Mouse (Mus musculus) kidney, embryonic 15.5 days (tissue): ENCODE measurements around the gene Adam22. TPM values are rescaled to one million over a fixed set of nuclear protein-coding genes. Genes with fewer than 3 reads are reported as not detected.
"Not testable (repeated sequence)": the region's sequence is repeated elsewhere in the genome, so short reads cannot be mapped to it uniquely, and the experiment has no call there.

Source experiments
- ATAC-seq: fragments of 200-750 bp; cut with Nextera tagmentation; replicated peaks from 2 replicates; pipeline ENCODE4 v1.8.0; 2017; ENCODE audit warnings: moderate TSS enrichment; ENCODE audit not compliant: low FRiP score
- H3K27ac ChIP-seq: fragments of 300-500 bp; sonication (generic); 2 replicates; pipeline ENCODE4 v1.5.1; 2015; ENCODE audit warnings: mild to moderate bottlenecking, inconsistent platforms
- H3K27me3 ChIP-seq: fragments of 300-500 bp; sonication (generic); 2 replicates; pipeline ENCODE4 v1.6.1; 2015; ENCODE audit warnings: inconsistent platforms
- H3K36me3 ChIP-seq: fragments of 300-500 bp; sonication (generic); 2 replicates; pipeline ENCODE4 v1.6.1; 2015; ENCODE audit warnings: inconsistent platforms
- H3K4me1 ChIP-seq: fragments of 300-500 bp; sonication (generic); 2 replicates; pipeline ENCODE4 v1.6.1; 2015; ENCODE audit warnings: inconsistent platforms
- H3K4me2 ChIP-seq: fragments of 300-500 bp; sonication (generic); 2 replicates; pipeline ENCODE4 v1.6.1; 2015; ENCODE audit warnings: moderate library complexity, mild to moderate bottlenecking, inconsistent platforms
- H3K4me3 ChIP-seq: fragments of 300-500 bp; sonication (generic); replicated peaks from 2 replicates; pipeline ENCODE4 v1.5.1; 2015; ENCODE audit warnings: mild to moderate bottlenecking, inconsistent platforms
- H3K9ac ChIP-seq: fragments of 300-500 bp; sonication (generic); 2 replicates; pipeline ENCODE4 v1.6.1; 2015; ENCODE audit warnings: mild to moderate bottlenecking, inconsistent platforms
- H3K9me3 ChIP-seq: fragments of 300-500 bp; sonication (generic); replicated peaks from 2 replicates; pipeline ENCODE4 v1.6.1; 2016; ENCODE audit warnings: inconsistent platforms
- WGBS: fragments of 180-500 bp; shearing (Covaris S2); methylation state at CpG from one replicate; pipeline ENCODE4 v1.1.7; 2015; ENCODE audit warnings: mixed read lengths; 5-methylcytosine and 5-hydroxymethylcytosine counted together
- polyA plus RNA-seq: library from polyadenylated mRNA; unstranded; fragments of >200 nt; fragmentation: Nextera tagmentation; extraction: Ambion mirVana; gene quantifications from 2 replicates; pipeline ENCODE4 v1.2.1, GENCODE M21; 2015

Gene Adam22
- polyA plus RNA-seq, 1 experiment from 2014 or later = 8.5 TPM

GRCm38 (mm10) chr5:8073901-8074561 is 293.9 kb downstream of the Adam22 start:
- no peak overlapping the region for H3K4me3 ChIP-seq
- ATAC-seq = no peak
- 88% methylated on average over 9 of the region's 9 CpGs for WGBS
- H3K27ac ChIP-seq = no peak overlapping the region
- H3K9ac ChIP-seq = no peak overlapping the region
- H3K4me1 ChIP-seq = no peaks in the 10 kb centered on the region
- no peaks in the 10 kb centered on the region for H3K9me3 ChIP-seq
- no peak overlapping the region for H3K4me2 ChIP-seq
- no peaks in the 10 kb centered on the region for H3K27me3 ChIP-seq
- H3K36me3 ChIP-seq = peaks cover 32% of the 10 kb centered on the region

GRCm38 (mm10) chr5:8073406-8073805 is 294.6 kb downstream of the Adam22 start:
- H3K9me3 ChIP-seq = no peaks in the 10 kb centered on the region
- H3K4me2 ChIP-seq = no peak overlapping the region
- H3K4me3 ChIP-seq = no peak overlapping the region
- H3K27me3 ChIP-seq = no peaks in the 10 kb centered on the region
- H3K4me1 ChIP-seq = no peaks in the 10 kb centered on the region
- H3K27ac ChIP-seq = no peak overlapping the region
- 90% methylated on average over 9 of the region's 9 CpGs for WGBS
- no peak overlapping the region for H3K9ac ChIP-seq
- ATAC-seq = no peak
- peaks cover 35% of the 10 kb centered on the region for H3K36me3 ChIP-seq

GRCm38 (mm10) chr5:8063207-8063606 is 304.8 kb downstream of the Adam22 start:
- Histone ChIP-seq H3K27me3 (no peaks in the 10 kb centered on the region), H3K9me3 (no peaks in the 10 kb centered on the region), H3K9ac (no peak overlapping the region), H3K27ac (no peak overlapping the region), H3K4me2 (no peak overlapping the region), H3K4me3 (no peak overlapping the region), H3K36me3 (peaks cover 87% of the 10 kb centered on the region), H3K4me1 (no peaks in the 10 kb centered on the region)
- peak; percentile 64; the same call in 1 of the 2 replicates for ATAC-seq
- WGBS = 81% methylated on average over 6 of the region's 6 CpGs

GRCm38 (mm10) chr5:8062469-8062868 is 305.5 kb downstream of the Adam22 start:
- no peak for ATAC-seq
- H3K4me2 ChIP-seq = no peak overlapping the region
- H3K4me3 ChIP-seq = no peak overlapping the region
- H3K4me1 ChIP-seq = peaks cover 4% of the 10 kb centered on the region
- H3K36me3 ChIP-seq = peaks cover 88% of the 10 kb centered on the region
- no peaks in the 10 kb centered on the region for H3K27me3 ChIP-seq
- no peaks in the 10 kb centered on the region for H3K9me3 ChIP-seq
- no peak overlapping the region for H3K27ac ChIP-seq
- WGBS = 96% methylated on average over 2 of the region's 2 CpGs
- no peak overlapping the region for H3K9ac ChIP-seq

- no peaks in the 10 kb centered on the region for H3K9me3 ChIP-seq
- peak overlapping the region; percentile 68; the same call in 1 of the 2 replicates for H3K4me2 ChIP-seq
- no peak for ATAC-seq
- H3K36me3 ChIP-seq = peaks cover 44% of the 10 kb centered on the region
- H3K27me3 ChIP-seq = no peaks in the 10 kb centered on the region
- WGBS = 82% methylated on average over 7 of the region's 7 CpGs
- H3K9ac ChIP-seq = no peak overlapping the region
- H3K4me3 ChIP-seq = no peak overlapping the region
- peaks cover 15% of the 10 kb centered on the region for H3K4me1 ChIP-seq
- H3K27ac ChIP-seq = no peak overlapping the region
Observed at GRCm38 (mm10) chr5:8058056-8058455, 309.9 kb downstream of the Adam22 start.

GRCm38 (mm10) chr5:8057018-8057323 is 311.0 kb downstream of the Adam22 start:
- H3K9me3 ChIP-seq = no peaks in the 10 kb centered on the region
- peak overlapping the region; percentile 68 for H3K4me2 ChIP-seq
- peak overlapping the region; percentile 70 for H3K4me3 ChIP-seq
- 38% methylated on average over 5 of the region's 5 CpGs for WGBS
- peaks cover 36% of the 10 kb centered on the region for H3K36me3 ChIP-seq
- no peaks in the 10 kb centered on the region for H3K27me3 ChIP-seq
- peaks cover 15% of the 10 kb centered on the region for H3K4me1 ChIP-seq
- peak; percentile 38 for ATAC-seq
- peak overlapping the region; percentile 94 for H3K27ac ChIP-seq
- H3K9ac ChIP-seq = peak overlapping the region; percentile 78

- H3K27ac ChIP-seq = peak overlapping the region; percentile 94
- no peaks in the 10 kb centered on the region for H3K9me3 ChIP-seq
- 1% methylated on average over 59 of the region's 60 CpGs for whole genome bisulfite sequencing
- no peaks in the 10 kb centered on the region for H3K27me3 ChIP-seq
- H3K4me1 ChIP-seq = peaks cover 15% of the 10 kb centered on the region
- peak overlapping the region; percentile 68 for H3K4me2 ChIP-seq
- peak; percentile 99 for ATAC-seq
- peak overlapping the region; percentile 70 for H3K4me3 ChIP-seq
- H3K36me3 ChIP-seq = peaks cover 30% of the 10 kb centered on the region
- H3K9ac ChIP-seq = peak overlapping the region; percentile 78
Observed at GRCm38 (mm10) chr5:8056141-8057017, 311.6 kb downstream of the Adam22 start.

GRCm38 (mm10) chr5:8055721-8056129 is 312.2 kb downstream of the Adam22 start:
- ATAC-seq = peak; percentile 38
- 34% methylated on average over 8 of the region's 8 CpGs for WGBS

GRCm38 (mm10) chr5:8053827-8054226 is 314.1 kb downstream of the Adam22 start:
- Histone ChIP-seq H3K9me3 (no peaks in the 10 kb centered on the region), H3K4me2 (no peak overlapping the region), H3K9ac (no peak overlapping the region), H3K36me3 (peaks cover 9% of the 10 kb centered on the region), H3K27ac (no peak overlapping the region), H3K27me3 (no peaks in the 10 kb centered on the region), H3K4me3 (no peak overlapping the region), H3K4me1 (peaks cover 15% of the 10 kb centered on the region)
- 88% methylated on average over 4 of the region's 4 CpGs for WGBS
- no peak for ATAC-seq

More at GRCm38 (mm10) chr5:8055721-8056129, 312.2 kb downstream of the Adam22 start:
- H3K4me2 ChIP-seq = peak overlapping the region; percentile 68
- peaks cover 15% of the 10 kb centered on the region for H3K4me1 ChIP-seq
- peaks cover 25% of the 10 kb centered on the region for H3K36me3 ChIP-seq
- no peaks in the 10 kb centered on the region for H3K9me3 ChIP-seq
- peak overlapping the region; percentile 78 for H3K9ac ChIP-seq
- no peaks in the 10 kb centered on the region for H3K27me3 ChIP-seq
- peak overlapping the region; percentile 94 for H3K27ac ChIP-seq
- peak overlapping the region; percentile 70 for H3K4me3 ChIP-seq

GRCm38 (mm10) chr5:8045855-8046254 is 322.1 kb downstream of the Adam22 start, which contains the start of gene Sri:
TSS of gene Sri (plus strand) at chr5:8046078.
- H3K9me3 ChIP-seq = no peaks in the 10 kb centered on the region
- no peak within 1 kb of the TSS for H3K4me2 ChIP-seq
- no peaks in the 10 kb centered on the region for H3K4me1 ChIP-seq
- ATAC-seq = peak; percentile 60
- H3K27ac ChIP-seq = 0 out of 2 replicates have a peak within 1 kb of the TSS, but pooled peaks have one; percentile 45
- H3K27me3 ChIP-seq = no peaks in the 10 kb centered on the region
- 72% methylated on average over 6 of the region's 6 CpGs for WGBS
- H3K36me3 ChIP-seq = no peaks in the 10 kb centered on the region
- no peak within 1 kb of the TSS for H3K4me3 ChIP-seq
- H3K9ac ChIP-seq = no peak within 1 kb of the TSS

- not testable (repeated sequence) for H3K9ac ChIP-seq, ATAC-seq, H3K9me3 ChIP-seq, H3K36me3 ChIP-seq, H3K4me2 ChIP-seq, H3K4me1 ChIP-seq, H3K4me3 ChIP-seq, H3K27ac ChIP-seq, H3K27me3 ChIP-seq
- 91% methylated on average over 6 of the region's 6 CpGs for WGBS
Observed at GRCm38 (mm10) chr5:8034596-8034995, 333.4 kb downstream of the Adam22 start.
